Mouse (Mus musculus) A20 (cell line): ENCODE data around the gene Klf6.

Experiments used
- DNase-seq: peaks from one replicate; pipeline ENCODE4 v3.0.0-alpha.2; 2011; ENCODE audit warnings: low read depth, low spot score

Gene Klf6

DNA sequence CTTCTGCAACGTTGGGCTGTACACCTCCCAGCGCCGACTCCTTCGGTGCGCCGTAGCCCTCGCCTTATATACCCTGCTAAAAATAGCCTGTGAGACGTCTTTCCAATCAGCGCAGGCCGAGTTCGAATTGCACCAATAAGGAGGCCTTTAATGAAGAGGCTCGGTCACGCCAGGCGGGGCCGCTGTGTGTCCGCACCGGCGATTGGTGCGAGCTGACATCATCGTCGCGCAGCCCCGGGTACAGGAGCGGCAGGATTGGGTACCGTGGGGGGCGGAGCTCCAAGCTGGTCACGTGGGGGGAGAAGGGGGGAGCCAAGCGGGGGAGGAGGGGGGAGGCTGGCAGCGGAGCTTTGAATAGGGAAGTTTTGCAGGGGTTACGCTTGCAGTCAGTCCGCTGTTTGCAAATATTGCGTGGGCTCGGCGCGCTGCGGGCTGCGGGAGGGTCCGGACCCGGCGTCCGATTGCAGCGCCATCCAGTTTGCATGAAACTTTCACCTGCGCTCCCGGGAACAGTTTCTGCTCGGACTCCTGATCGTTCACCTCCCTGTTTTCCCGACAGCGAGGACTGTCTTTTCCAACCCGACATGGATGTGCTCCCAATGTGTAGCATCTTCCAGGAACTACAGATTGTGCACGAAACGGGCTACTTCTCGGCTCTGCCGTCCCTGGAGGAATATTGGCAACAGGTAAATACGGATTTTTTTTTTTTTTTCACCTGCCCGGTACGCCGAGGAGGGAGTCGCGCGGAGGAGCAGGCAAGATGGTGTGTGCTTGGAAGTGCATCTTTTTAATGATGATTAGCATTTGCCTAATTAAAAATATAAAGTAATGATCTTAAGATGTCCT, at the start of gene Klf6:
TSS of gene Klf6 (plus strand) at position 326 of the 846 bp plus-strand sequence.
- peak; percentile 99 for DNase-seq

DNA sequence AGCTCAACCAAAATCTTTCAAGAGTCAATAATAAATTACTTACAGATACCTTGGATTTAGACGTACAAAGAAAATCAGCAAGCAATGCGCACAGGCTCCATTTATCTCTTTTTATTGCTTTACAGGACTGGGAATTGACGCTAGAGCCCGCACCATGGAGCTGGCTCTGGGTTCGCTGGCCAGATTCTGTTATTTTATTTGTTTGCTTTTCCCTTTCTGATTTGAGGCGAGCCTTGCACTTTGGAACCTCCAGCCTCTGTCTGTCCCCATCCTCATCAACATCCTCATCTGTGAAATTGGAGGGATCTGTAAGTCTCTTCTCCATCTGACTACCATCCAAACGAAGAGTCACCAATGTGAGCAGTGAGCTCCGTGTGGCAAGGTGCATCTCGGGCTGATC, 47.8 kb upstream of the Klf6 start:
- DNase-seq = no peak

DNA sequence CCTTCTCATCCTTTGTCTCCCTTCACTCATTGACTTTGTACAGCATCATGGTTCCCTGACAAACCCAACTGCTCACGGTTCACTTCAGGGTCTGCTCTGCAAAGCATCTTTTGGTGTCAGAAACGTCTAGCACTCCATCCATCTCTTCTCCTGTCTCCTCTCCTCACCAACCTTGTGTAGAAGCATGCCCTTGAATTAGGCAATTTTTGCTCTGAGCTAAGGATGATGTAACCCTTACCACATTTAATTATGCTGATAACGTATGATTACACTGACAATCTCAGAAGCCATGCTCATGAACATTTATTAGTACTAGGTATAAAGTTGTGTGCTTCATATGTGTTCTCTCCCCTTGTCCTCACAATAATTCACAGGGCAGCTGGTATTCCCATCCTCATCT, 44.0 kb upstream of the Klf6 start:
- DNase-seq = no peak

DNA sequence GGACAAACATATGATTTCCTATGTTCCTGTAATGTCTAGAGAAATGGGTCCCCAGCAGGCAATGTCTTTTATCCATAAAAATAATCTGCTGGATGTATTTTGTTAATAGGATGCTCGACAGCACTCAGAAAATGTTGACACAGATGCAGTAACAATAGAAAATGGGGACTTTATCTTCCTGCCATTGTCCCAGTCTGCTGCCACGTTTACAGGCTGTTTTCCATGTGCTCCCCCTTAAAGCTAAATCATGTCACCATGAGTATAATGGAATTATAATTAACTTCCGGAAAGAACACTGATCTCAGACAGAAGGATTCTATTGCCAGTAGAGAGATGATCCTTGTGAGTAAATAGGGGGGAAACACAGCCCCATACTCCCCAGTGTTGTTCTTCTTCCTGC, 42.1 kb upstream of the Klf6 start:
- no peak for DNase-seq

DNA sequence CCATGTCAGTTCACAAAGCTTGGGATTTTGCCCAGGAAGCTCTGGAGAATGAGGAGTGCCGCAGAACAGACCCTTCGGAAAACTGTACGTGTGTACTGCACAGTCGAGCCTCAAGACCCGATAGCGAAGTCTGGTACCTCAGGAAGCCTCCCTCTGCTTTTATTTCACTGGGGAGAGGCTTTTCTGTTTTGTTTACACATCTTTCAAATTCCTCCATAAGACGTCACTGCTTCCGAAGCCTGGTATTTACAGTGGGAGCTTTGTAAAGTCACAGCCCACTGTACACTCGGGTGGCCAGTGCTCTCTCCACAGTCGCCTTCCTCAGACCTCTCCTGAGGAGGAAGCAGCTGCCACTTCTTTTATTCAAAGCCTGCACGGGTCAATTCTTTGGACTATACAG, 38.7 kb upstream of the Klf6 start:
- DNase-seq = no peak

DNA sequence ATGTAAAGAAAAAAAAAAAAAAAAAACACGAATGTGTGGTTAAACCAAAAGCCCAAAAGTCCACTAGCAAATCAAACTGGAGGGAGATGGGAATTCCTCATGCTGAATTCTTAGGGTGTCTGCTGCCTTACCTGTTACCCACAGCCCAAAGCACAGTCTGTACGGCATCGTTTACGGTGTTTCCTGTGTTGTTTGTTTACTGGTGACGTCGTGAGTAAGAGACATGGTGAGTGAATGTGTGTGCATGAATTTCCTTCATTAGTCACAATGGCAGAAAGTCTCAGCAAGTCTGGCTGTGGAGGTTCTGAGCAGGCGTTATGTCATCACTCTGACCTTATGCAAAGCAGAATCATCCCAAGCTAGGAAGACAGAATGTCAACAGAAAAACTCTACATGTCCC, 38.1 kb upstream of the Klf6 start:
- DNase-seq = no peak

DNA sequence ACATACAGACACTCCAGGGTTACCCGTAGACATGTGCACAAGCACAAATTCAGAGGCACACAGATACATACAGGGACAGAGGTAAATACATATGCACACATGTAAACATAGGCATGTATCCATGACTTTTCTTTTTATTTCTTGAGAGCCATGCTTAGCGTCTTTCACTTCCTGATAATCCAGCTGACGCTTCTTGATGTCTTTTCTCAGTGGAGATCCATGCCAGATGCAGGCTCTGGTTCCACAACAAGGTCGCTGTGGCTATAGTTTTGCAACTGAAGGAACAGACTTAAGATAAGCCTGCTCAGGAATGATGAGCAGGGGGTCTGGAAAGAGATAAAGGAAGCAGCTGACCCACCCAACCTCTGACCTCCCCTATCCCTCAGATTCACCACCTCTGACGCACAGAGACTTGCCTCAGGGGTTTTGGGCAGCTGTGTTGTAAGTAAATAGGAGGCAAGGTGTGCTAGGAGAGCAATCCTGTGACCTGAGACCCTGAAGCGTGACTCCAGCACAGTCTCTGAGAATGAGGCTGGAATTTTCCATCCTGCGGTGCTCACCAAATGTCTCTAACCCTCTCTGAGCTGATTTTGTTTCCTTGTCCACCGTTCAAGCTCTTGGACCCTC, 37.0 kb upstream of the Klf6 start:
- DNase-seq = no peak

DNA sequence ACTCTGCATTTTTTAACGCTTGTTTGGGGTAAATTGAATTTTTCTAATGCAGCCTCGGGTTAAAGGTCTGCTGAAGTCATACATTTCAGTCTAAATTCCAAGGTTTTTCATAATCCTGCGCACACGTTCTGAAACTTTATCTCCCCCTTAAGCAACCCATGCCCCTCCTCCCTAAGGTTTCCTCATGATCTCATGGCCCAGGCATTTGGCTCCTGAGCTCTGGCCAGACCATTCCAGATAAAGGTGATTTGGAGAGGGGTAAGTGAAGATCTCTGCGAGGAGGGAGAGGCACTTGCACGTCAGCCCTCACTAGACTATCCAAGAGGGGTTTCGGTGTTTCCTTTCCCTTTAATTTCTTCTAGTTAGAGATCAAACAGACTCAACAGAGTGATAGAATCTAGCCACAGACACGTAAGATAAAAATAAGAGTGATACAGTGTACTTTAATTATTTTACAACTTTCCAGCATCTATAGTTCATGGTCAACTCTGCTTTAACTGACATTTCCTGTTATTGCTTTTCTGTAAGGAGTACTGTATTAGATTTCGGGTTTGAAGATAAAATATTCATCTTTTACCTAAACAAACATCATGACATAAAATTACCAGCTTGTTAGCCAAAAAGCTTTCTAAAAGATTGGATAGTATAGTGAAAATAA, 35.0 kb upstream of the Klf6 start:
- no peak for DNase-seq

DNA sequence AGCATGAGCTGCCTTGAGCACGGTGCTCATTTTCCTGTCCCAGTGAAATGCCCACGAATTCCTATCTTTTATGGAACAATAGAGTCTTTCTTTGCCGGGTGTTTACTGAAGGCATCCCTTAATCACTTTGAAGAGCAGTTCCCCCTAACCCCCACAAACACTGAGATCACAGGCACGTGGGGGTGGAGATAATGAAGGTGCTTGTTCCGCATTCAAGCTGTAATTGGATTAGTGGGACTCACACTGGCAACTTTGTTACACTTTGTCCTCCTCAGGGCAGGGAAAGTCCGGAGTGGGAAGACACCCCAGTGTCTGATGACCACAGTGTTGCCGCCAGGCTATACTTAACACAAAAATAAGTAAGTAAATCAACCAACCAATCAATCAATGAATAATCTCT, 29.3 kb upstream of the Klf6 start:
- DNase-seq = no peak

DNA sequence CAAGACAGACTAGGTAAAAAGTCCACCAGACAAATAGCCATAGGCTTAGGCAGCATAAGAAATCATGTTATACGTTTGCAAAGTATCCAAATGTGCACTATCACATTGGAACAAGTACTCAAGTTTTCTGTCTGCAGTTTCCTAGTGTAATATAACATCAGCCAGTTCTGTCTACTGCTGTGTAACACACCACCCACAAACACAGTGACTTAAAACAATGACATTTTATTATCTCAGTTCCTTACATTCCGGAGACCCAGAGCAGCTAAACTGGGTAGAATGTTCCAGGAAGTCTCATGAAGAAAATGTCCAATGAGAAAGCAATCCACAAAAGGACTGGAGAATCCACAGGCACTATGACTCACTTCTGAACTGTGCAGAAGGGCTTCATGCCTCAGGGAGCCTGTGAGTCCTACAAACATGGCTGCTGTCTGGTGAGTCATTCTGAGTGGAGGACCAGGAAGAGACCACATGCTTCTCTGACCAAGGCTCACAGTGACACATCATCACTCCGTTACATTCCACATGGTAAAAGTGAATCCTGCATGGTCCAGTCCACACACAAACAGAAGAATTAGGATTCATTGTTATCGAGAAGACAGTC, 24.0 kb upstream of the Klf6 start:
- DNase-seq = no peak

DNA sequence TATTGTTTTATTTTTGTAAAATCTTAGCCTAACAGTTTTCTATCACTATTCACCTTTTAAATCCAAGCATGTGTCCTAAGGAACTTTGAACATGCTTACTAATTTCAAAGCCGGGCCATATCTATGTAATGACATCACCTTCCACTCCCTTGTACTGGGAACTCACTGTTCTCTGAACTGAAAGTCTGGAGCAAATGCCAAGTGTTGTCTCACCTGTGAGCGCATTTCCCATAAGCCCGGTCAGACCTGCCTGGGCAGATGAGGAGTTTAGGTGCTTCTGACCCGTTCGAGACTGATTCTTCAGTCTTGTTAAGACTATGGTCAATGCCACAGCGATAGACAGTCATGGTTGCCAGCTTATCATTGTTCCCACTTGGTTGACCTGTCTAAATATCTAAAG, 19.9 kb upstream of the Klf6 start:
- no peak for DNase-seq

DNA sequence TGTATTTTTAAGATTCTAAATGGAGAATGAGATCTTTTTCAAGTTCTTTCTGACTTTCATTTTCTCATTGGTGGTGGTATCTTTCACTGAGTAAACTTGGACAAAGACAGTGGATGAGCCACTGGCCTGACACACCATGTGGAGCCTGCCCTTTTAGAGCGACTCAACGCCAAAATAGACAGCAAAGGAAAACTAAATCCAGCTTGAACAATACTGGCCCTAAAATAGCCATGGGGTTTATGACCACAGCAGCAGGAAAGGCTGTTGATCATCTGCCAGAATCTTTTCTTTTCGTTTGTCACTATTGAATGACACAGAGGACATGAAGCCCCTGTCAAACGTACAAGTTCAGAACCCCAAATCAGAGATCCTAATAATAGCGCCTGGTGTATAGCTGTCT, 18.4 kb upstream of the Klf6 start:
- no peak for DNase-seq

DNA sequence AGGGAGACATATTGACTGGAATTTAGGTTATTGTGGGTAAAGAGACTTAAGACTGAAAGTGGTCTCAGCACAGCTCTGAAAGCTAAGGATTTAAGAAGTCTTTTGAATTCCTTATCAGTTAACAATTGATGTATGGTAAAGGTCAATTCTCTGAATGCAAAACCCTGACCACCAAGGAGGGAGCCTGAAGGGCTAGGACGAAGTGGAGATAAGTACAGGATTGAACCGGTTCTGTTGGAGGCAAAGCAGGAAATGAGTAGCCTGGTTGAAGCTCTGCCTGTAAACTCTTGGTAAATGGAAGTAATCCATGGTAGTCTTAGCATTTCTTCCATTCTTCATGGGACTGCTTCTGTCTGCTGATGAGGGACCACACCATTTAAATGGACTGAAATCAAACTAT, 17.5 kb upstream of the Klf6 start:
- DNase-seq = no peak

DNA sequence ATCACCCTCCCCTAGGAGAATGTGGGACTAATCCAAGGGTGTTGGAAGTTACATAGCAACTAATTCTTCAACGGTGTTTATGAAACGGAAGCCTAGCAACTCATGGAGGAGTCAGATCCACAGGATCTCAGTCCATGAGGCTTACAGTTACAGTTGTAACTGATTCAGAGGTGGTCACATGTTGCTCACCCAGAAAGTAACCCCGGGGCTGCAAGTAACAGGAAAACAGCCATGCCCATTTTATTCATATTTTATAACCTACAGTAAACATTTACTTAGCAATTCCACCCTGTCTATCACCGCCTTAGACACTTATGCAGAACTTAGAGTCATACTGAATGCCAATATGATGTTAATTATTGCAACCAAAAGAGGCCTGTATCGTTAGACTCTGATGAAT, 16.9 kb upstream of the Klf6 start:
- DNase-seq = no peak

DNA sequence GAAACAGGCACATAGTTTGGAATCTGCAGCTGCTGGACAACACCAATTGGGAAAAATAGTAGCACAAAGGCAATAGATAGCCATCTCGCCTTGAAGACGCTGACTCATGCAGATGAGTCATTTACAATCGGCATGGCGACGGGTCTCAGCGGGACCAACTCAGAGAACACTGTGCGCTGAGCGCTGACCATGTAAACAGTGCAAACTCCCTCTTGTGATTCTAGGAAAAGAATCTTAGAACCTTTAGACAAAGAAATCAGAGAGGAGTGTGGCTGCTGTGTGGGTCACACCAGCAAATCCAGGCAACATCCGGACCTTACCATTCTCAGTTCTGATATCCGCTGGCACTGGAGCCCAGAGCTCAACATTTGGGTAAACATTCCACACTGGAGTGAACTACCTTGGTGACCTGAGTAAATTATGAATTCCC, 16.1 kb upstream of the Klf6 start:
- no peak for DNase-seq

DNA sequence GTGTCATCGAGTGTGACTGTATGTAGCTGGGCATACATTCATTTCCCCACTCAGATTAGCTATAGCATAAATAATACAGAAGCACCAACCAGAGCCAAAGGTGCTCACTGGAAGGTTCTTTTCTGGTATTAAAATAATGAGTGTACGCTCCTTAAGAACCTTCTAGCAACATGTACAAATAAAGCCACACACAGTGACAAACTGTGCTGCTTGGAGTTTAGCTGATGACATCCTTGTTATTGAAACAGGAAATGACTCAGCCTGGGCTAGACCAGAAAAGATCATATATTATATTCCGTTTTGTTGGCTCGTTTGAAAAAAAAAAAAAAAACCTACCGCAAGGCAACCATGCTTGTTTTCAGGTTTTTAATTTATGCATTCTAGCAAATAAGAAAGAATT, 15.7 kb upstream of the Klf6 start:
- DNase-seq = no peak

DNA sequence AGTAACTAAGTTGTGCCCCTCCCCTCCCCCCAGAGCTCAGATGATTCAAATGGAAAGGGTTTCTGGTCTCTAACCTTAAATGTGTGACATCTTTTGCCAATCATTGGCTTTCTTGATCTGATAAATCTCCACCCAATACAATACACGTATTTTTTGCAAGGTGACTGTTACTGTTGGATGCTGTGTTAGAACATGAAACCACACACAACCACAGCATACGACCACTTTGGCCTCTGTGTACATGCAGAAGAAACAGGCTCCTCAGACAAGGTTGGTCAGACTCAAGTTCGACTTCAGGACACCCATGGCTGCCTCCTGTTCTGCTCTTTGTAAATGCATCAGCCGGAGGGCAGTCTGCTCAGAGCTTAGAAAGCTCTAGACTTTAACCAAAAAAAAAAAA, 14.4 kb upstream of the Klf6 start:
- DNase-seq = no peak

DNA sequence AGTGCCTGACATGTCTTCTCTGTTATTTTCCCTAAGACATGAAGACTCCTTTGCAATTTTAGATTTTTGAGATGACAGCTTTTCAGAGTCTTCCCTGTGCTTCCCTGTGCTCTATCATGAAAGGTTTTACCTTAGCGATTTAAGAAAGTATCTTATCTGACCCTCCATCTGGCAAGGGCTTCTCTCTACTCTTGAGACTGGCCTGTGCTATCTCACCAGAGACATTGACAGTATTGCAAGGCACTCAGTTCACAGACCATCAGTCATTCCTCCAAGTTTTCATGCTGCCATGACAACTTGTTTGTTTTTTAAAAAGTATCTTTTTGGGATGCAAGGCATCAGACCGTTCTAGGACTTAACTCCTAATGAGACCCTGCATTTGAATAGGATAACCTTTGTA, 13.5 kb upstream of the Klf6 start:
- DNase-seq = no peak

DNA sequence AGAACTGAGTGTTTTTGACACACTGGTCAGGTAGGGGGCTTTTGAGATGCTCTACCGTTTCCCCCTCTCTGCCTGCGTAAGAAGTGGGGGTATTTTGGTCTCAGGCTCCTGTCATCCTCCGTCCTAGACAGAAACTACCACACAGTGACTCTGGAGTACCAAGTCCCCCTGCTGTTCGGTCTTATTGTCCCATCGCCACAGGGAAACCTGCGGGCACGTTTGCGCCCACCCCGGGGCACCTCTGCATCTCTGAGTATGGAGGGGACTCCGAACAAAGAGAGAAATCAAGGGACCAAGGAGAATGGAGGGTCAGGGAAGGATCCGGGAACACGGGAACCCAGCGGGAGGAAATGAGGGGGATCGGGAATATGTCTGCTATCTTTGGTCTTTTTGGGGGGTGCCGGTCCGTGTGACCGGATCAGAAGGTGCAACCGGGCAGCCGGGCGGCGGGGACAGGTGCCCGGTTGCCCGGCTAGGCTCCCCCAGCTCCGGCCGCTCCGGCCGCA, 578 bp upstream of the Klf6 start:
- peak; percentile 71 for DNase-seq

DNA sequence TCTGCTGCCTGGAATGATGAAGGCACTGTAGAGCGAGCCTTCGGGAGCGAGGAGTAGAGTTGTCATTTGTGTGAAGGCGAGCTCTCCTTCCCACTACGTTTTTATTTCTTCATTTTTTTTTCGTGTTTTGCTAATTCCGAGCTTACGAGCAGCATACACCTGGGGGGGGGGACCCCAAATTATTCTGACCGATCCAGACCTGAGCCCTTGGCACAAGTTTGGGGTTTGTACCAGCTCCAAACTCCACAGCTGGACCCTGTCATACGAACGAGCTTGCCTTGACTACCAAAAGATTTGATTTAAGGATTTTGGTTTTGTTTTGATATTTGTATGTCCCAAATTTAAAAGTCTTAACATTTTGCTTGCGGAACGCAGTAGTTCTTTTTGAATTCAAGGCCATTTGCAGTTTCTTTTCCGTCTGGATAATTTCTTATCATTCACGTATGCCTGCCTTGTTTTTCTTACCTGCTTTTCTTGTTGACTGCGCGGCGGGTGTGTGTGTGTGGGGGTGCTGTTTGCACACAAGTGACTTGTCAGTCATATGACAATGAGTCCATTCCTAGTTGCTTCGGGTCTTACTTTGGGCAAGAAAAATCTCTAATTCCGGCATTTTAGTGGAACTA, 832 bp downstream of the Klf6 start:
- DNase-seq = peak; percentile 81

DNA sequence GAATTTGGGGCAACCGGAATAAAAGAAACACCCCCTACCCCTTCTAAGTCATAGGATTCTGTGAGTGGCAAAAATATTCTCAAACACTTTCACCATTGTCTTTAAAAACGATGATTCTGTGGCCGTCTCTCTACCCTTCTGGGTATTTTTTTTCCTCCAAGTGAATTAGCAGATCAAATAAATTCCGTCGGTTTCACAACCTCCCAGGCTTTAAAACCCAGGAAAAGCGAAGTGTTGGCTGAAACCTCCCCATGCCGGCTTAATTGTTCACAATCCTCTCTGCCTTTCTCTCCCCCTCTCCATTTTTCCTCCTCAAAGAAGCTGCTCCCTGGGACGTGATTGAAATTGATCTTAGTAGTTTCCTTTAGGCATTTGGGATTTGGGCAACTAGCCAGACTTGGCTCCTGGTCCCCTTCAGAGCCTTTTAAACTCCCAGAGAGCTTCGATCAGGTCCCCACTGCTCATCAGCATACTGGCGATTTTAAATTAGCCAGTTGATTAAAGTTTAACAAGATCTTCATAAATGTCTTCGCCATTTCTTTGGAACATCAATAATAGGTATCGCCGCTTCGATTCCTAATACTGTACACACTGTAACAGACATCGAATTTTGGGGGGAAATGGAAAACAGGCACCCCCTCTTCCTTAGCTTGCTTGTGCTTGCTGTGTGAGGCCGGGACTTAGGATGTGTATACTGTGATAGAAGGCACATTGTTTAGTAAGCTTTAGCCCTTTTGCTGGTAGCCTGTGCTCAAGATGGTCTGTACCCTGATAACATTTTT, 1.5 kb downstream of the Klf6 start:
- DNase-seq = no peak
